Mouse (Mus musculus): Measurements from ENCODE around the gene Zfp971. TPM values are rescaled to one million over a fixed set of nuclear protein-coding genes. Genes with fewer than 3 reads are reported as not detected.
"Not testable (repeated sequence)": the region's sequence is repeated elsewhere in the genome, so short reads cannot be mapped to it uniquely, and the experiment has no call there.

Gene Zfp971
- total RNA-seq (2021) = 10 to 100 TPM; 25.5 to 29.1 TPM

DNA sequence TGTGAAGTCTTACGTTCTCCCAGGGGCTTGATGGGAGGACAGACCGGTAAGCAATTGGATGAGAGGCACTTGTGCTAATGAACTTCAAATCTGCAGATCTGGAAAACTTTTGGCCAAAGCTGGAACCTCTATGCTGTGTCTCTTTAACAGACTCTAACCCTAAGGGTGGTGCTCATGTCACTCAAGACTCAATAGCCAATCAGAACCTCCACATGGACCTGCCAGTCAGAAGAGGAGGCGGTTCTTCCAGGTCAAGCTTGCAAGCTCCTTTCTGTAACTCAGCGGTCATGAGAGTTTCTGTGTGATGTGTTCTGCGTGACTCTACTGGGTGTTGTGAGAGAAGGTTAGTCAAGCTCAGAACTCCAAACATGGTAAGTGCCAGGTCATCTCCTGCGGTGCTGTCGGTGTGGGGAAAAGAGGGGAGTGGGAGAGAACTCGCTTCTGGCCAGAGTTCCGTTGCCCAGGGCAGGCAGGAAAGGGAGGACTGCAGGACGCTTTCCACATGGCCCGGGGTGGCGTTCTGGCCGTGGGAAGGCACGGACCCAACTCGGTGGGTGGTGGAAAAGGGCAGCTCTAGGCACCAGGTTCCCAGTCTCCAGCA, at the start of gene Zfp971:
Gene Zfp971, plus strand, starts transcription at position 274 of the 601 bp plus-strand sequence.
- DNase-seq (ENCODE audit: extremely low spot score in 1 of 2, low spot score in 1 of 2) = peak; percentile 23 to 52

DNA sequence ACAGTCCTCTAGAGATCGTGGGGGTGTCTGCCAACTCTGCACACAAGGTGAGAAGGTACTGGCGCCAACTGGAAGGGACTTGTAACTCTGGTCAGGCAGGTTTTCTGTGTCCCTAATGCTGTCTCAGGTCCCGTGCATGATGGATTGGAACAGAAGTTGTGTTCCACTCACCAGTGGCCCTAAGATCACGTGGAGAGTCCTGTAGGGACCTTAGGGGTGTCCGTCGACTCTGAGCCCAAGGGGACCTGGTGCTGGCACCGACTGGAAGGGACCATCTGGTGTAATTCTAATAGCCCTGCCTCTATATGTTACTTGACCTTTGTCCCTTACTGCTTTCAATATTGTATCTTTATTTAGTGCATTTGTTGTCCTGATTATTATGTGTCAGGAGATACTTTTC, 48.3 kb upstream of the Zfp971 start:
- not testable (repeated sequence) for DNase-seq (ENCODE audit: extremely low spot score in 1 of 2, low spot score in 1 of 2)

DNA sequence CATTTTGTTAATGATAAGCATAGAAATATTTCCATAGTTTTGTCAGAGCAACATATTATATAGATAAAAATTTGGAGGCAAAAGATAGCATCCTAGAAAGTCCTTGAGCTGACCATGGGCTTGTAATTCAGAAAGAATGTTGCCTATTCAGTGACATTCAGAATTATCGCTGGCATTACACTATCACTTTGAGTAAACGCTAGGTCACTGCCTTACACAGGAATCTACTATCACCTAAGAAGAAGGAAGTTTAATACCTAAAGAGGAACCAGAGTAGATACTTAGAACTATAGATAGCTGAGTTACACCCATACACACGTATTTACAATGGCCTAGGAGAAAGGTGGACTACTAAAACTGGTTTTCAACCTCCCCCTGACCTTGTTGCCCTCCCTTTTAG, 3.6 kb upstream of the Zfp971 start:
- not testable (repeated sequence) for DNase-seq (ENCODE audit: extremely low spot score in 1 of 2, low spot score in 1 of 2)

DNA sequence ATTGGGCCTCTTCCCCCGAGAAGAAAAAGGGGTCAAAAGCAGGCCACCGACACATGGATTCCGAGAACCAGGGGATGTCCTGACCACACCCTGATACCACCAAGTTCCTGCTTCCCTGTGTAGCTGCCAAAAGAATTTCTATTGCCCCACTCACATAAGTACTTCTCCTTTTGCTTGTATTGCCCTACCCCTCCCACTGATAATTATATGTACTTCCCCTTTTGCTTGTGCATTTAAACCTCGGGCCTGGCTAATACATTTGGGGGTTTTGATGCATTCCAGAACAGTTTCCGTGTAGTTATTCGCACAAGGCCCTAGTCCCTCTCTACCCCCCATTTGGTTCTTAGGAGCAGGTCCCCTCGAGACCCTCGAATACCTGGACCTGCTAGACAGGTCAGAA, 2.3 kb upstream of the Zfp971 start:
- DNase-seq (ENCODE audit: extremely low spot score in 1 of 2, low spot score in 1 of 2) = not testable (repeated sequence)

DNA sequence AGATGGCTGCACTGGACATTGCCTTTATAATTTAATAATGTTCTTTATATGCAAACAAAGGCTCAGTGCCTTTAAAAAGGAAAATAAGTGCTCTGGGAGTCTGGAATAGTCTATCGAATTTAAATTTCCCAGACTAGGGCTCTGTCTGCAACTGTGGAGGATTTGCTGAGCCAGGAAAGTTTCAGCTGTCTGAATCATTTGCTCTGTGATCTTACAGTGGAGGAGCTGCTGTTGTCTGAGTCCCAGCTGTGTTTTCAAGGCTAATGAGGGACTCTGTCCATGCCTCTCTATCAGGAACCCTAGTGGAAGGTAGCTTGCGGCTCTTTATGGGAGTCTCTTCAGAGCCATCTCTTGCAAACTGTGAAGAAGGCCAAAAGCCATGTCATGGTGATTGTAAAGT, 777 bp downstream of the Zfp971 start:
- DNase-seq (ENCODE audit: extremely low spot score in 1 of 2, low spot score in 1 of 2) = not testable (repeated sequence)

DNA sequence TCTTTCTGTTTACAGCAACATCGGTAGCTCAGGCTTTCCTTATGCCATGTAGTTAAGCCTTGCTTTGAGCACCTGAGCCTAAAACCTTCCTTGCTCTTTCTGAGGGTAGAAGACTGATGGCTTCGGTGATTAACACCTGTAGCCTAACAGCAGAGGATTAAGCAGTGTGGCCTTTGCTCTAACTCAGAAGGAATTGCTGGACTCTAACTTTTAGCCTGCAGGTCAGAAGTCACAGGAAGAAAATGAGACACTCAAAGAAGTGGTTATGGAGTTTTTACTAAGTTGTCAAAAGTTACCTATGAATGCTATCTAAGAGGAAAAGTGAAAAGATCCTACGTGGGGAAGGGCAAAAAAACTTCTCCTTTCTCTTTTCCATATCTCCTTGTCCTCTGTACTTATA, 4.5 kb downstream of the Zfp971 start:
- not testable (repeated sequence) for DNase-seq (ENCODE audit: extremely low spot score in 1 of 2, low spot score in 1 of 2)

DNA sequence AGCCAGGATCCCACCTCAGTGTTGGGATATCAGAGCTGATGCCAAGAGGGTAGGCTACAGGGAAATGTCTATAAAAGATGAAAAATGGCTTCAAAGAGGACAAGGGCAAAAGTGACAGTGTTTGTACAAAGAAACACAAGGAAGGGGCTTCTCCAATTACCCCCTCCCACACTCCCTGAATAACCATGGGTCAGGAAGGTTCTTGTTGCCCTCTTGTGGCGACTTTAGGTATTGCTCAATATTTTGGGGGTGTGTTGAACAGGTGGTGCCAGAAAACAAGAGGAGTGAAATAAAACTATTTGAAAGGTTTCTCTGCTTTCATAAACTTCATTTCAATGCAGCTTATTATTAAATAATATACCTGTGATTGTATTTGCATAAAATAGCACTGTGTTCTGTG, 35.1 kb downstream of the Zfp971 start:
- DNase-seq (ENCODE audit: extremely low spot score in 1 of 2, low spot score in 1 of 2) = peak in 1 of 2 experiments; percentile 65

DNA sequence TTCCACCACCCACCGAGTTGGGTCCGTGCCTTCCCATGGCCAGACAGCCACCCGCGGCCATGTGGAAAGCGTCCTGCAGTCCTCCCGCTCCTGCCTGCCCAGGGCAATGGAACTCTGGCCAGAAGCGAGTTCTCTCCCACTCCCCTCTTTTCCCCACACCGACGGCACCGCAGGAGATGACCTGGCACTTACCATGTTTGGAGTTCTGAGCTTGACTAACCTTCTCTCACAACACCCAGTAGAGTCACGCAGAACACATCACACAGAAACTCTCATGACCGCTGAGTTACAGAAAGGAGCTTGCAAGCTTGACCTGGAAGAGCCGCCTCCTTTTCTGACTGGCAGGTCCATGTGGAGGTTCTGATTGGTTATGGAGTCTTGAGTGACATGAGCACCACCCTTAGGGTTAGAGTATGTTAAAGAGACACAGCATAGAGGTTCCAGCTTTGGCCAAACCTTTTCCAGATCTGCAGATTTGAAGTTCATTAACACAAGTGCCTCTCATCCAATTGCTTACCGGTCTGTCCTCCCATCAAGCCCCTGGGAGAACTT, 55.2 kb downstream of the Zfp971 start, which contains the start of gene Zfp931:
Gene Zfp931, minus strand, starts transcription at position 311 of the 552 bp plus-strand sequence.
- not testable (repeated sequence) for DNase-seq (ENCODE audit: extremely low spot score in 1 of 2, low spot score in 1 of 2)

Other genes with a start within 250 kb of the Zfp971 start
- gene Gm14325, start 182.9 kb upstream of the Zfp971 start, total RNA-seq (2021) = 100 to 1,000 TPM; 119 to 132 TPM
- gene Gm14327, start 126.2 kb upstream of the Zfp971 start, total RNA-seq (2021) = 1 to 10 TPM; 6.4 to 7.5 TPM
- 1 to 10 TPM in 1 of 2 experiments, not detected in 1; 1.3 TPM for gene Zfp972, start 97.7 kb upstream of the Zfp971 start, total RNA-seq (2021)
- gene Gm14326, start 66.0 kb upstream of the Zfp971 start, total RNA-seq (2021) = 10 to 100 TPM; 54.2 to 59.1 TPM
- gene Zfp931, start 55.2 kb downstream of the Zfp971 start, total RNA-seq (2021) = 10 to 100 TPM; 26.5 to 27.4 TPM
- gene Phactr3, start 95.7 kb downstream of the Zfp971 start, total RNA-seq (2021) = 100 to 1,000 TPM; 148 TPM